Mouse (Mus musculus) testis, adult 2 months (tissue): ENCODE measurements at regions not wholly inside any gene's neighbourhood (a gene's known extent, or its start where the extent isn't known, plus 50 kb on each side); places are given as distances from the start of the nearest gene placed in this dataset.

Experiments used
- CTCF ChIP-seq: fragments of 200-500 bp; IDR thresholded peaks from 2 replicates; pipeline ENCODE4 v1.5.1; 2012; ENCODE audit warnings: low read depth, mild to moderate bottlenecking, inconsistent platforms, low read length, moderate library complexity; ENCODE audit not compliant: control insufficient read depth, insufficient read depth, insufficient replicate concordance
- POLR2A ChIP-seq: fragments of 200-500 bp; IDR thresholded peaks from 2 replicates; pipeline ENCODE4 v1.6.1; 2012; ENCODE audit warnings: low read depth, mild to moderate bottlenecking, inconsistent platforms, low read length, moderate library complexity; ENCODE audit not compliant: control insufficient read depth

- no peak for TF ChIP-seq POLR2A
- TF ChIP-seq CTCF, result no peak
Measured at GRCm38 (mm10) chr5:64634008-64634407, 169.2 kb upstream of the Klf3 start.
